Mouse (Mus musculus) heart, embryonic 12.5 days (tissue): ENCODE measurements around the gene Mrgpra9. TPM values are rescaled to one million over a fixed set of nuclear protein-coding genes. Genes with fewer than 3 reads are reported as not detected.
"Not testable (repeated sequence)": the region's sequence is repeated elsewhere in the genome, so short reads cannot be mapped to it uniquely, and the experiment has no call there.

Source experiments
- ATAC-seq: fragments of 200-750 bp; cut with Nextera tagmentation; 2 replicates; pipeline ENCODE4 v1.8.0; 2017; ENCODE audit warnings: moderate TSS enrichment, moderate library complexity; ENCODE audit not compliant: insufficient number of reproducible peaks, low FRiP score
- H3K27ac ChIP-seq: fragments of 300-500 bp; sonication (generic); 2 replicates; pipeline ENCODE4 v1.5.1; 2016; ENCODE audit warnings: mild to moderate bottlenecking, moderate library complexity; ENCODE audit not compliant: poor library complexity, severe bottlenecking
- H3K27me3 ChIP-seq: fragments of 300-500 bp; sonication (generic); replicated peaks from 2 replicates; pipeline ENCODE4 v1.6.1; 2016; ENCODE audit warnings: mild to moderate bottlenecking, moderate library complexity
- H3K36me3 ChIP-seq: fragments of 300-500 bp; sonication (generic); 2 replicates; pipeline ENCODE4 v1.6.1; 2016; ENCODE audit warnings: mild to moderate bottlenecking, moderate library complexity
- H3K4me1 ChIP-seq: fragments of 300-500 bp; sonication (generic); replicated peaks from 2 replicates; pipeline ENCODE4 v1.6.1; 2016; ENCODE audit warnings: mild to moderate bottlenecking
- H3K4me2 ChIP-seq: fragments of 300-500 bp; sonication (generic); 2 replicates; pipeline ENCODE4 v1.6.1; 2016; ENCODE audit warnings: mild to moderate bottlenecking, moderate library complexity
- H3K4me3 ChIP-seq: fragments of 300-500 bp; sonication (generic); 2 replicates; pipeline ENCODE4 v1.5.1; 2016; ENCODE audit warnings: mild to moderate bottlenecking
- H3K9ac ChIP-seq: fragments of 300-500 bp; sonication (generic); 2 replicates; pipeline ENCODE4 v1.6.1; 2016; ENCODE audit warnings: mild to moderate bottlenecking, moderate library complexity
- H3K9me3 ChIP-seq: fragments of 300-500 bp; sonication (generic); replicated peaks from 2 replicates; pipeline ENCODE4 v1.6.1; 2016; ENCODE audit warnings: mild to moderate bottlenecking, moderate library complexity
- WGBS: fragments of 180-500 bp; shearing (Covaris S2); methylation state at CpG from one replicate; pipeline ENCODE4 v1.1.7; 2016; 5-methylcytosine and 5-hydroxymethylcytosine counted together
- polyA plus RNA-seq: library from polyadenylated mRNA; unstranded; fragments of >200 nt; fragmentation: Nextera tagmentation; extraction: Ambion mirVana; gene quantifications from 2 replicates; pipeline ENCODE4 v1.2.1, GENCODE M21; 2016

Gene Mrgpra9
- not detected in 2 replicates for polyA plus RNA-seq

GRCm38 (mm10) chr7:47252770-47253169 is at the start of gene Mrgpra9:
TSS of gene Mrgpra9 (minus strand) at chr7:47252848.
- ATAC-seq = no peak
- Histone ChIP-seq H3K9me3 (no peaks in the 10 kb centered on the region), H3K4me3 (no peak within 1 kb of the TSS), H3K27me3 (no peaks in the 10 kb centered on the region), H3K4me1 (no peaks in the 10 kb centered on the region), H3K9ac (no peak within 1 kb of the TSS), H3K27ac (no peak within 1 kb of the TSS), H3K4me2 (no peak within 1 kb of the TSS), H3K36me3 (no peaks in the 10 kb centered on the region)
- WGBS = 43% methylated on average over 1 of the region's 1 CpGs

GRCm38 (mm10) chr7:47299612-47300011 is 47.0 kb upstream of the Mrgpra9 start:
- not testable (repeated sequence) for H3K36me3 ChIP-seq, ATAC-seq, H3K4me1 ChIP-seq, H3K9ac ChIP-seq, H3K27ac ChIP-seq, H3K4me2 ChIP-seq, H3K4me3 ChIP-seq, H3K27me3 ChIP-seq
- peaks cover 19% of the 10 kb centered on the region for H3K9me3 ChIP-seq

GRCm38 (mm10) chr7:47271547-47271946 is 18.9 kb upstream of the Mrgpra9 start:
- ATAC-seq, H3K4me3 ChIP-seq, H3K4me1 ChIP-seq, H3K27ac ChIP-seq, H3K9ac ChIP-seq, H3K27me3 ChIP-seq, H3K36me3 ChIP-seq, H3K4me2 ChIP-seq, H3K9me3 ChIP-seq: not testable (repeated sequence)
- whole genome bisulfite sequencing = 71% methylated on average over 5 of the region's 5 CpGs

GRCm38 (mm10) chr7:47244658-47245057 is 8.0 kb downstream of the Mrgpra9 start:
- no peak overlapping the region for H3K4me2 ChIP-seq
- H3K36me3 ChIP-seq = no peaks in the 10 kb centered on the region
- H3K9me3 ChIP-seq = no peaks in the 10 kb centered on the region
- no peak for ATAC-seq
- H3K4me1 ChIP-seq = no peaks in the 10 kb centered on the region
- H3K27me3 ChIP-seq = no peaks in the 10 kb centered on the region
- no peak overlapping the region for H3K9ac ChIP-seq
- no peak overlapping the region for H3K27ac ChIP-seq
- H3K4me3 ChIP-seq = no peak overlapping the region
- WGBS = 62% methylated on average over 3 of the region's 3 CpGs

GRCm38 (mm10) chr7:47204830-47205229 is 47.8 kb downstream of the Mrgpra9 start, which contains the start of gene Mrgpra6:
TSS of gene Mrgpra6 (minus strand) at chr7:47204920.
- Histone ChIP-seq H3K9ac (no peak within 1 kb of the TSS), H3K4me1 (no peaks in the 10 kb centered on the region), H3K36me3 (no peaks in the 10 kb centered on the region), H3K4me2 (no peak within 1 kb of the TSS), H3K27ac (no peak within 1 kb of the TSS), H3K4me3 (no peak within 1 kb of the TSS), H3K27me3 (no peaks in the 10 kb centered on the region), H3K9me3 (no peaks in the 10 kb centered on the region)
- no peak for ATAC-seq
- WGBS = 53% methylated on average over 4 of the region's 4 CpGs

- ATAC-seq = no peak
- H3K4me3 ChIP-seq = no peak overlapping the region
- no peak overlapping the region for H3K27ac ChIP-seq
- WGBS = 57% methylated on average over 1 of the region's 1 CpGs
- no peaks in the 10 kb centered on the region for H3K4me1 ChIP-seq
- no peaks in the 10 kb centered on the region for H3K27me3 ChIP-seq
- no peak overlapping the region for H3K4me2 ChIP-seq
- H3K9me3 ChIP-seq = peaks cover 6% of the 10 kb centered on the region; the same call in 1 of the 2 replicates
- no peak overlapping the region for H3K9ac ChIP-seq
- H3K36me3 ChIP-seq = no peaks in the 10 kb centered on the region
Observed at GRCm38 (mm10) chr7:47195271-47195670, 57.4 kb downstream of the Mrgpra9 start.

Other genes with a start within 250 kb of the Mrgpra9 start
- 19.4 and 19.8 TPM in 2 replicates for gene Spty2d1, start 244.4 kb downstream of the Mrgpra9 start, polyA plus RNA-seq
- gene Tmem86a, start 202.2 kb downstream of the Mrgpra9 start, polyA plus RNA-seq = 19.2 and 22.0 TPM in 2 replicates
- 0.10 TPM in 1 of 2 replicates, not detected in the other for gene Ptpn5, start 119.2 kb downstream of the Mrgpra9 start, polyA plus RNA-seq
- gene Mrgpra6, start 47.9 kb downstream of the Mrgpra9 start, polyA plus RNA-seq = not detected in 2 replicates
- not detected in 2 replicates for gene Mrgpra1, start 101.4 kb upstream of the Mrgpra9 start, polyA plus RNA-seq
- not detected in 2 replicates for gene Mrgpra2a, start 199.3 kb upstream of the Mrgpra9 start, polyA plus RNA-seq